Comparison of ENCODE assay signal across 15 mouse cellular contexts in genomic region chr4:63266276-63266675, GRCm38 (mm10). TPM values are rescaled to one million over a fixed set of nuclear protein-coding genes. Genes with fewer than 3 reads are reported as not detected.
DNase-seq lines count a peak whose midpoint lies in the region; ATAC-seq and TF ChIP-seq lines count a peak whose summit lies in the region.
"Had no signal": no experiment of that assay in that cellular context is flagged by ENCODE, and none has a peak within 500 bp of the region (broad histone marks: within the 10 kb centered on the region; RNA-seq: fewer than 3 reads in every experiment).

No protein-coding gene starts in this region.

- WGBS in cerebellum, adult 2 months = 23% methylated on average over 6 of the region's 6 CpGs
- 84% methylated on average over 6 of the region's 6 CpGs for WGBS in kidney, embryonic 15.5 days

- no peak for TF ChIP-seq CTCF in cerebellum, adult 2 months (IDR thresholded peaks at IDR 0.05; ENCODE audit: borderline replicate concordance, insufficient read depth, low read depth, low read length)

- no peak overlapping the region for H3K9ac ChIP-seq in kidney, embryonic 15.5 days
- H3K9ac ChIP-seq: embryonic facial prominence, embryonic 12.5 days; forebrain, embryonic 13.5 days; forebrain, embryonic 15.5 days; forebrain, postnatal 0 days had no signal

- H3K4me1 ChIP-seq in cerebellum, adult 2 months (ENCODE audit: control insufficient read depth, insufficient read depth, low read length) = peaks cover 13% of the 10 kb centered on the region
- H3K4me1 ChIP-seq in kidney, embryonic 15.5 days = peaks cover 19% of the 10 kb centered on the region
- H3K4me1 ChIP-seq: forebrain, embryonic 15.5 days had no signal

- no peaks in the 10 kb centered on the region for H3K27me3 ChIP-seq in cerebellum, adult 2 months (ENCODE audit: control insufficient read depth, insufficient read depth, low read length)
- no peaks in the 10 kb centered on the region for H3K27me3 ChIP-seq in kidney, embryonic 15.5 days
- H3K27me3 ChIP-seq: embryonic facial prominence, embryonic 12.5 days; forebrain, embryonic 13.5 days; forebrain, embryonic 15.5 days had no signal

- no peak for TF ChIP-seq POLR2A in cerebellum, adult 2 months (IDR thresholded peaks at IDR 0.05; ENCODE audit: borderline replicate concordance, insufficient read depth, low read length)

- H3K27ac ChIP-seq in cerebellum, adult 2 months (ENCODE audit: insufficient read depth, low read length) = no peak overlapping the region
- H3K27ac ChIP-seq in kidney, embryonic 15.5 days = no peak overlapping the region
- H3K27ac ChIP-seq: embryonic facial prominence, embryonic 10.5 days; embryonic facial prominence, embryonic 12.5 days; forebrain, embryonic 13.5 days; forebrain, embryonic 15.5 days had no signal

- H3K36me3 ChIP-seq in kidney, embryonic 15.5 days = peaks cover 18% of the 10 kb centered on the region; the same call in 1 of the 2 replicates
- H3K36me3 ChIP-seq: forebrain, embryonic 15.5 days had no signal

- no peak for ATAC-seq in kidney, embryonic 15.5 days (replicated peaks; ENCODE audit: low FRiP score)
- ATAC-seq: forebrain, embryonic 15.5 days had no signal

- H3K9me3 ChIP-seq in kidney, embryonic 15.5 days (replicated peaks) = no peaks in the 10 kb centered on the region
- H3K9me3 ChIP-seq: embryonic facial prominence, embryonic 10.5 days; embryonic facial prominence, embryonic 12.5 days; forebrain, embryonic 13.5 days; forebrain, embryonic 15.5 days had no signal

- DNase-seq in cerebellum, adult 2 months = peak; percentile 42 to 66
- DNase-seq in cerebellum, postnatal 4 days (ENCODE audit: low spot score in 2 of 2) = no peak
- peak; percentile 61 for DNase-seq in cerebellum, adult 9-11 months
- DNase-seq in cerebellum, adult 8-10 months = no peak
- peak; percentile 57 to 62 for DNase-seq in cerebellum, postnatal 25 days
- DNase-seq in lung, postnatal 10 days = no peak
- DNase-seq: adrenal gland, adult 2 months; adrenal gland, postnatal 10 days; adrenal gland, postnatal 25 days; forebrain, postnatal 0 days had no signal

- no peak overlapping the region for H3K4me3 ChIP-seq in cerebellum, adult 2 months (replicated peaks; ENCODE audit: insufficient read depth, low read depth, low read length)
- H3K4me3 ChIP-seq in kidney, embryonic 15.5 days (replicated peaks) = no peak overlapping the region
- H3K4me3 ChIP-seq: embryonic facial prominence, embryonic 10.5 days; embryonic facial prominence, embryonic 12.5 days; forebrain, embryonic 13.5 days; forebrain, embryonic 15.5 days had no signal

- H3K4me2 ChIP-seq in kidney, embryonic 15.5 days = no peak overlapping the region
- H3K4me2 ChIP-seq: embryonic facial prominence, embryonic 12.5 days; forebrain, embryonic 13.5 days; forebrain, embryonic 15.5 days had no signal

RNA-seq across cellular contexts. Expression of gene Col27a1, which starts 52.5 kb away (rescaled TPM):
- 24.2 and 27.4 TPM in 2 replicates for polyA plus RNA-seq in cerebellum, adult 2 months (2012; rRNA removed)
- polyA plus RNA-seq in kidney, embryonic 15.5 days (2015; fragmentation: Nextera tagmentation; extraction: Ambion mirVana) = 7.3 and 9.4 TPM in 2 replicates

Comparison
In these comparisons a context has a peak if more than half of its experiments do, and no peak if none do; other contexts are left out.
1. DNase-seq: peak in cerebellum, adult 2 months (2 of 2), cerebellum, adult 9-11 months (single experiment) and cerebellum, postnatal 25 days (2 of 2); none in cerebellum, postnatal 4 days (0 of 2), cerebellum, adult 8-10 months (single experiment) and lung, postnatal 10 days (single experiment).